Mouse (Mus musculus) lung, adult 2 months (tissue): ENCODE results near the gene Cracr2b.

Experiments used
- CTCF ChIP-seq: fragments of 200-500 bp; IDR thresholded peaks from 2 replicates; pipeline ENCODE4 v1.5.1; 2011; ENCODE audit warnings: mild to moderate bottlenecking, low read length, control low read depth; ENCODE audit not compliant: insufficient read depth
- POLR2A ChIP-seq: fragments of 200-500 bp; IDR thresholded peaks from 2 replicates; pipeline ENCODE4 v1.6.1; 2011; ENCODE audit warnings: low read depth, mild to moderate bottlenecking, control low read depth, low read length, borderline replicate concordance; ENCODE audit errors: extremely low read depth

- TF ChIP-seq CTCF (peak; percentile 67), POLR2A (no peak)
Measured at GRCm38 (mm10) chr7:141457986-141458660, 2.8 kb upstream of the Cracr2b start.
